Mouse (Mus musculus) layer of hippocampus, adult 2 months (tissue): ENCODE data around the gene Ppp4r3a. TPM values are rescaled to one million over a fixed set of nuclear protein-coding genes. Genes with fewer than 3 reads are reported as not detected.
A peak's percentile ranks its signal among the peaks of the same experiment; 100 is the strongest.
"Not testable (repeated sequence)": the region's sequence is repeated elsewhere in the genome, so short reads cannot be mapped to it uniquely, and the experiment has no call there.

Source experiments
- DNase-seq, 2 experiments: peaks; one replicate each; pipeline ENCODE4 v3.0.0; 2022; ENCODE audit warnings: low spot score in 2 of 2
- H3K27ac ChIP-seq: fragments of 200-600 bp; 2 replicates; pipeline ENCODE4 v1.8.1; 2022
- H3K4me3 ChIP-seq: fragments of 200-600 bp; 2 replicates; pipeline ENCODE4 v1.8.1; 2022; ENCODE audit warnings: mild to moderate bottlenecking
- CTCF ChIP-seq: fragments of 200-600 bp; conservative IDR thresholded peaks from 2 replicates; pipeline ENCODE4 v1.8.1; 2022; ENCODE audit warnings: antibody characterized with exemption, mild to moderate bottlenecking, moderate library complexity
- total RNA-seq, 2 experiments: library from RNA; stranded (reverse); gene quantifications; 2 replicates each; pipeline ENCODE4 v1.2.3; 2021

Ppp4r3a gene
- total RNA-seq, 2 experiments from 2014 or later: 38.4 to 44.7 TPM

DNA sequence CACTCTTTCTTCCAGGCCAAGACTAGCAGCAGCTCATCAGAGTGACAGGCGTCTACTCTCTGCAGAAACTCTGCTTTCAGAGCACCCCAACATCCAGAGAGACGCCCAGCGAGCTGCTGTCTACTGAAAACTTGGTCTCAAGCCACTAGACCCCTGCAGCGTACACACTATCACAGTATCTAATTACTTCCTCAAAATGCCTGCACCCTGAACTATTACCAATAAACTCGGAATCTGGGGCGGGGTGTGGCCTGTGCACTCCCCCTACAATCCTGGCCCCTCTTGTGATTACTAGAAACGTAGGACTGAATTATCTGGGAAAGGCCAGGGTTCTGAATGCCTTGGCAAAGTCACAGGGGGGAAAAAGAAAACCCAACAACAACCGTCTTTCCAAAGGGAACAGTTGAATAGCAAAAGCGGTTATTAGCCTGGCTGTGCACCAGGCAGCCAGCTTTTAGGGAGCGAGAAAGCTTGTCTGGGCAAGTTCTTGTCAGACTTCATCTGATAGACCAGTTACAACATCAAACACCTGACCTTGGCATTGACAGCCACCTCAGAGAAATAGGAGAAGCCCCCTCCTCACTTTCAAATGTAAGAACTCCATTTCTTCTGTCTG is 68.8 kb downstream of the Ppp4r3a start:
- DNase-seq: no peak
- TF ChIP-seq CTCF: no peak
- Histone ChIP-seq H3K4me3 (no peak overlapping the region), H3K27ac (peak overlapping the region; percentile 32; the same call in 1 of the 2 replicates)

GRCm38 (mm10) chr12:101013668-101014067 is 69.8 kb downstream of the Ppp4r3a start:
- not testable (repeated sequence) for H3K27ac ChIP-seq, DNase-seq, H3K4me3 ChIP-seq

DNA sequence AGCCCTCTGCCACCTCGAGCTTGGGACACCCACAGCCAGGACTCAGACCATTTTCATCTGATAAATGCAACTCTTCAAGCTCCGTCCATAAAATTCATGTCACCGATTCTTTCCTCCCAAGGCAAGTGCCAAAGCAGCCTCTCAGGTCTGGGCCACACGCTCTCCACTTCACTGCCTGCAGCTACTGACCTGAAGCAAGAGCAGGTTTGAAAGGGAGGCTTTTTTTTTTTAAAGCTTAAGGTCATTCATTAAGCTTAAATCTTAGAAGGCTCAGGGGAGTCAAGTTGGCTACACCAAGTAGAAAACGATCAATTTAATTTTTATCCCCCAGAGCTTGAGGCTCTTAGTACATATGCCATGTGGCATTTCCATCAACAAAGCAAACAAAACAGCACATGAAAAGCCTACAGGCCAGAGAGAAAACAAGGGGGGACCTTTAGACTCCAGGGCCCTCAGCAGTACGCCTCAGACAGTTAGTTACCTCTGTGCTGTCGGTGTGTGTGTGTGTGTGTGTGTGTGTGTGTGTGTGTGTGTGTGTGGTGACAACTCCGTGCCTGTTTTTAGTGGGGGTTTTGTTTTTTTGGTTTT is 70.3 kb downstream of the Ppp4r3a start:
- TF ChIP-seq CTCF: no peak
- Histone ChIP-seq H3K4me3 (no peak overlapping the region), H3K27ac (no peak overlapping the region)
- no peak for DNase-seq

DNA sequence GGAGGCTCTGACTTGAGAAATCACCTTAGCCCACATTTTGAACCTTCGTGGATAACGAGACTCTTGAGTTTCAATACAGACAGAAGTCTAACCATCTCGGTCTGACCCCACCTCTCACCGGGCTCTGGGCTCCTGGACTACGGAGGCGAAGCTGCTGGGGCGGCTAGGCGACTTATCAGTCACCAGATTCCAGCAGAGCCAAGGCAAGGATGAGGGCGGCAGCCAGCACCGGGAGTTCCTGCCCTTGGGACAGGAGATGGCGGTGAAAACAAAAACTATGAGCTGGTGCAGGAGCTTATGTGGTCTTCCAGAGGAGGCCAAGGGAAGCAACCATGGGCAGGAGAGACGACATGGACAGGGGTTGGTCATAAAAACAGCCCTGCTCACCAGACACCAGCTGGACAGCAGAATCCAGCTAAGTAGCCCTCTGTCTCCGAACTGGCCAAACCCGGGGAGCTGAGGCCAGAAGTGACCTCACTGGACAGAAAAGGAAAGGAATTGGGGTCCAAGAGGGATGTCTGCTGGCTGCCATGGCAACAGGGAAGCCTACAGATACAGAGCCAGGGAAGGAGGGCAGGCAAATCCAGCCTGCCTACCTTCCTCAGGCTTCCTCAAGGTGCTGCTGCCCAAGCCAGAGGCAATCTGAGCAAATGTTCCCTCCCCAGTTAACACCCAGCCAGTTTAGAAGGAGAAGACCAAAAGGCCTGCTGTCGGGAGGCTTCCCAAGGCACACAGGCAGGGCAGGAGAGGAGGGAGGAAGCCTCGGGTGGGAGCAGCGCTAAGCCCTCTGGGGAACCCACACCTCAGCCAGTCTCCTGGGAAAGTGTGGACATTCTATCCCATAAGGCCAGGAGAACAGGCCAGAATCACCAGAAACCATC is 71.1 kb downstream of the Ppp4r3a start:
- Histone ChIP-seq H3K27ac (peak overlapping the region; percentile 23; the same call in 1 of the 2 replicates), H3K4me3 (no peak overlapping the region)
- DNase-seq: no peak
- no peak for TF ChIP-seq CTCF

DNA sequence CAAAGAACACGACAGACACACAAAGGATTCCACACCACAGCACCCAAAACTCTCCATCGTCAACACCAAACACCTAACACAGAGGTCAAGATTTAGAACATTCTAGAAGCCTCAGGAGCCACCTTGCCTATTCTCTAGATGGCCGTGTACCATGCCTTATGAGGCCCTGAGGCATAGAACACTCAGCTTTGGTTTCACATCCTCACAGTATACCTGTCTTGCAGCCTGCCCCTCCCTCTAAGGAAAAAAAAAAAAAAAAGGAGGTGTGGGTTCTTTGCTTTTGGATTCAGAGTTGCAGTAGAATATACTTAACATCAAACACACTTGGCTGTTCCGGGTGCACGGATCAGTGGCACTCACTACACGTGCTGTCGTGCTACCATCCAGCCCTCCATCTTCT is 72.5 kb downstream of the Ppp4r3a start:
- TF ChIP-seq CTCF: no peak
- Histone ChIP-seq H3K4me3 (no peak overlapping the region), H3K27ac (no peak overlapping the region)
- DNase-seq: no peak

DNA sequence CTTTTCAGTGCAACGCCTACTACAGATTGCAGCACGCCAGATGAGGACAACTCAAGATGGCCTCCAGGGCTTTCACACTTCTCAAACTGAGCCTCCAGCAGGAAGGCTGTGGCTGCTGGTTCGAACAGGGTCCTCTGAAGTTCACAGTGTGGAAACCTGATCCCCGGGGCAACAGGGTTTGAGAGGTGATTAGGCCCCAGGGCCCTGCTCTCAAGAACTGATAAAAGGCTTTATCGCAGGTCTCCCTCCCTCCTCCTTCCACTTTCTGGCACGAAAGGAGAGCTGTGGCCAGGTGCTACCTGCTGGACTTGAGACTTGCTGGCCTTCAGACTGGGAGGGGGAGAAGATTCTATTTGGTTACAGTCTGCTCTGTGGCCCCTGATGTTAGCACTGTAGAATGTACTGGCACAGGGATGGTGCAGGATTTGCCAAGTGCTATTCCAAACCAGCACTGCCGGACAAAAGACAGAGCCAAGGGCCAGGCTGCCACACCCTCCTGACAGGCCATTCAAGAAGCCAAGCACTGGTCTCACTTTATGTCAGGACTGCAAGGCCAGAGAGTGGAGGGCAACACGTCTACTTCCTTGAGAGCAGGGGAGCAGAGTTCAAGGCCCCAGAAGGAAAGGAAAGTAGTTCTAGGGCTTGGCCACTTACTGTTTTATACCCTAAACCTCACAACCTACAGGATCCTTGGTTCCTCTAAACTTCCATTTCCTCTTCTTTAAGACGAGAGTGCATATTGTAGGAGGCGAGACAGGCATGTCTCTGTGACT is 73.2 kb downstream of the Ppp4r3a start:
- no peak for TF ChIP-seq CTCF
- H3K4me3 ChIP-seq: no peak overlapping the region
- no peak overlapping the region for H3K27ac ChIP-seq
- DNase-seq: no peak

GRCm38 (mm10) chr12:101009225-101009624 is 74.3 kb downstream of the Ppp4r3a start:
- no peak overlapping the region for H3K27ac ChIP-seq
- DNase-seq: no peak
- no peak overlapping the region for H3K4me3 ChIP-seq
- no peak for TF ChIP-seq CTCF

- DNase-seq: no peak
- Histone ChIP-seq H3K4me3 (no peak overlapping the region), H3K27ac (peak overlapping the region; percentile 73)
- TF ChIP-seq CTCF: no peak
Observed at GRCm38 (mm10) chr12:101008648-101009047, 74.9 kb downstream of the Ppp4r3a start.

GRCm38 (mm10) chr12:101007968-101008481 is 75.5 kb downstream of the Ppp4r3a start:
- peak; percentile 67 to 88 for DNase-seq
- Histone ChIP-seq H3K4me3 (no peak overlapping the region; the same call in 1 of the 2 replicates), H3K27ac (peak overlapping the region; percentile 73)
- TF ChIP-seq CTCF: no peak

- peak overlapping the region; percentile 62 for H3K27ac ChIP-seq
- H3K4me3 ChIP-seq: no peak overlapping the region; the same call in 1 of the 2 replicates
- DNase-seq: no peak
- no peak for TF ChIP-seq CTCF
Observed at GRCm38 (mm10) chr12:101007427-101007826, 76.1 kb downstream of the Ppp4r3a start.

GRCm38 (mm10) chr12:101005665-101006420 is 77.7 kb downstream of the Ppp4r3a start:
- no peak overlapping the region for H3K27ac ChIP-seq
- DNase-seq: no peak
- H3K4me3 ChIP-seq: no peak overlapping the region
- no peak for TF ChIP-seq CTCF

- no peak for DNase-seq
- Histone ChIP-seq H3K4me3 (no peak overlapping the region), H3K27ac (no peak overlapping the region)
- TF ChIP-seq CTCF: no peak
Observed at GRCm38 (mm10) chr12:101004982-101005381, 78.5 kb downstream of the Ppp4r3a start.
